Mouse (Mus musculus) WW6 (cell line): ENCODE results near the gene Capn7.
A peak's percentile ranks its signal among the peaks of the same experiment; 100 is the strongest.

Experiments used
- DNase-seq: peaks from one replicate; pipeline ENCODE4 v3.0.0-alpha.2; 2013; ENCODE audit warnings: low read depth, low spot score

Gene Capn7

DNA sequence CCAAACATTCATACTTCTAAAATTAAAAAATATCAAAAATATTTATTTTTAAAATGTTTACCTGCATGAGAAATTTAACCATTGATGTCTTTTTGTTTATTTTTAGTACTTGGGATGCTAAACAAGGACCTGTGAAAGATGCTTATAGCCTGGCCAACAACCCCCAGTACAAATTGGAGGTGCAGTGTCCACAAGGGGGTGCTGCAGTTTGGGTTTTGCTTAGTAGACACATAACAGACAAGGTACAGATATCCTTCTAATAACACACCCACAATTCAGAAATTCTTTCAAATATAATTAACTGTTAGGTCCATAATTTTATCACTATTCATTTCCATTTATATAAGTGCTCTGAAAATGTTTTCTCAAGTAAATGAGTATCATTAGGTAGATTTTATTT, 28.9 kb downstream of the Capn7 start:
- DNase-seq = peak; percentile 40

- DNase-seq = no peak
These were observed 31.5 kb downstream of the Capn7 start for GRCm38 (mm10) chr14:31367951-31368350.

DNA sequence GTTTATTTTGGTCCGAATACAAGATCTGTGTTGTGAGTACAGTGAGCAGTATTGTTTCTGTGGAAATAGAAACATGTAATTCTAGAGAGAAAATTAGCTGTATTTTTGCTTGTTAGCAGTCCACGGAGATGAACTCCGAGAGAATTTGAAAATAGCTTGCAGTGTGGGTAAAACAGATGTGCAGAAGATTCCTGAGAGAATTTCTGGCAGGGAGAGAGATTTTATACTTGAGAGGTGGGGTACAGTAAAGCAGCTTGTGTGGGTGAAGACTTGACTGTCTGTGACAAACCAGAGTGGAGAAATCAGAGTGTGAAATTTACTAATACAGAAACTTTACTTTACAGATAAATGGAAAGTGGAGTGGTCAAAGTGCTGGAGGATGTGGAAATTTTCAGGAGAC, 32.9 kb downstream of the Capn7 start:
- no peak for DNase-seq

DNA sequence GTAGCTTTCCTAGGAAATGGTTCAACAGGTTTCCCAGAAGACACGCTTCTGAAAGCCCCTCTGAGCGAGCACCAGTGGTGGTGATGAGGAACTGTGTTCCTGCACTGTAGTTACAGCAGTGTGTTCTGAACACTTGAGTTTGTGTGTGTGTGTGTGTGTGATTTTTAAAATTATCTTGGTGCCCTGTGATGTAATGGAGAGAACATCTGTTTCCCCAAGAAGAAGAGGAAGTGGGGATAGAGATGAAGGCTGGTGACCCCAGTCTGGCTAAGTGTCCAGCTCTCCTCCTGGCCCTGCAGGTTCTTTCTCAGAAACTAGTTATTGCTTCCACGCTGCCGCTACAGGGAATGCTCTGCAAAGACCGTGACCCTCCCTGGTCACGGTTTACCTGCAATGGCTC, 38.0 kb downstream of the Capn7 start:
- DNase-seq = no peak

DNA sequence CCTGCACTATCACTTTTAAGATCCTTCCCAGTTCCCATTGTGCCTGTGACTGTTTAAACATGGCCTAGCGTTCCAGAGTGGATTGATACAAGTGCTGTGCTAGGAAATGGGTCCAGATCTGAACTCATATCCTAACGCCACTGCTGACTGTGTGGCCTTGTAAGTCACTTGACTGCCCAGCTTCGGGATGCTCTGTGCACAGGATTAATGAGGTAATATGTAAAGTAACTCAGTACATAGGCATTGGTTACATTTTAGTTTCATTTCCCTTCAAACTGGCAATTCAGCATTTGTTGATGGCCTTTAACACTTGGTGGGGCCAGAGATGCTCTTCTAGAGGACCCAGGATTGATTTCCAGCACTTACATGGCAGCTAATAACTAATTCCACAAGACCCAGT, 39.9 kb downstream of the Capn7 start:
- no peak for DNase-seq

GRCm38 (mm10) chr14:31382276-31382675, 45.8 kb downstream of the Capn7 start:
- DNase-seq = no peak

DNA sequence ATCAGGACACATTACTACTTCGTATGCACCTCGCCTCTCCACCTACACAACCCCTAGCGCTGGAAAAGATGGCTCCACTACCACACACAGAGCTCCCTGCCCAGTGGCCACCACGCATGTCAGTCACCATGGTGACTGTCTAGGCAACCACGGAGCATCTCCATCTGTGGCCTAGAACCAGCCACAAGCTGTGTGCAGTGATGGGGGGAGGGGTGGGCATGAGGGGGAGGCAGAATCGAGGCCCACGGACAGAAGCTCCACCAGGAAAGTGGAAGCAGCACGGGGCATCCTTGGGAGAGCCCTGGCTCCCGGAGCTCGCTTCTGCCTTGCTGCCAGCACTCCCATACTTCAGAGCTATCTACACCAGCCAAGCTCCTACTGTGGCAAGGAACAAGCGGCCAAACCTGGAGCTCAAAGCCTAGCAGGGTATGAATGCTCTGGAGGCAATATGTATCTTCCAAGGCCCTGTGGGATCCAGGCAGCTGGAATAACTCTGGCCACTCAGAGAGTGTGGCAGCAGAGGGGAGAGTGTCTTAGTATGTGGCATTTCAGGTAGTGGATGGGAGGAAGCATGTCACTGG, 47.1 kb downstream of the Capn7 start:
- no peak for DNase-seq

DNA sequence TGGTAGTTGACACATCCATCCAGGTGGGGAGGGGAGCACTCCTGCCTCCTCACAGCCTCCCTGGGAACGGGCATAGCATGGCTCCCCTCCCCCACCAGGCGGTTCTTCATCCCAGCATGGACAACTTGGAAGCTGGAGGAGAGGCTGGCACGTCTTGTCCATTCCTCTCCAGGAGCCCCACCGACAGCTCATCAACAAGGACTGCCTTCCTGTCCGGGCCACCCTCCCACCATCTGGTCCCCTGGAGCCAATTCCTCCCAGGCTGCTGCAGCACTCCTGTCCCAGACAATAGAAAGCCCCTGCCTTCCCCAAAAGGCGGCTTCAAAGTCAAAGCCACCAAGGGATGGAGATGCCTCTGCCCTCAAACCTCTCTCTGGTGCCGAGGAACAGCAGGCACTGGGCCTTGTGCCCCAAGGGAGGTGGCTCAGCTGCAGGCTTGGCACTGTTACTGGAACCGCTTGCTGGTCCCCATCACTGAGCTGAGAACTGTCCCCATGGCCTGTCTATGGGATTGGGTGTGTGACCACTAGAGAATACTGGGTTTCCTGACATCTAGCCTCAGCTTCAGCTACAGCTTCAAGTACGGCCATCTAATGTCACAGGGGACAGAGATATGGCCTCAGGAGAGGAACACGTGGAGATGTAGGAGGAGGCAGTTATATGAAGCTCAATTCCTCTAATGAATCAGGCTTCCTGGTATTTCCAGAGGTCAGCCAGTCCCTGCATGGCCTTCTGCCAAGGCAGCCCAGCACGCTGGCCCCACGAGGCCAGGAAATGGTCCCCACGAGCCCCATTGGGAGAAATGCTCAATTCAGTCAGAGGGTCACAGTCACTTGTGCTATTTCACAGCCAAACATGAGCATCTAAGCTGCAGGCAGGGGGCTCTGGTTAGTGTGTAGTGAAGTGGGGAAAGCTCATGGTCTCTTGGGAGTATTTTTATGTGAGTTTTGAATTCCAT, 48.2 kb downstream of the Capn7 start:
- no peak for DNase-seq

- DNase-seq = no peak
These were observed 49.0 kb downstream of the Capn7 start for GRCm38 (mm10) chr14:31385406-31385805.

- DNase-seq = peak; percentile 18
These were observed 49.7 kb downstream of the Capn7 start for GRCm38 (mm10) chr14:31385977-31386697.

DNA sequence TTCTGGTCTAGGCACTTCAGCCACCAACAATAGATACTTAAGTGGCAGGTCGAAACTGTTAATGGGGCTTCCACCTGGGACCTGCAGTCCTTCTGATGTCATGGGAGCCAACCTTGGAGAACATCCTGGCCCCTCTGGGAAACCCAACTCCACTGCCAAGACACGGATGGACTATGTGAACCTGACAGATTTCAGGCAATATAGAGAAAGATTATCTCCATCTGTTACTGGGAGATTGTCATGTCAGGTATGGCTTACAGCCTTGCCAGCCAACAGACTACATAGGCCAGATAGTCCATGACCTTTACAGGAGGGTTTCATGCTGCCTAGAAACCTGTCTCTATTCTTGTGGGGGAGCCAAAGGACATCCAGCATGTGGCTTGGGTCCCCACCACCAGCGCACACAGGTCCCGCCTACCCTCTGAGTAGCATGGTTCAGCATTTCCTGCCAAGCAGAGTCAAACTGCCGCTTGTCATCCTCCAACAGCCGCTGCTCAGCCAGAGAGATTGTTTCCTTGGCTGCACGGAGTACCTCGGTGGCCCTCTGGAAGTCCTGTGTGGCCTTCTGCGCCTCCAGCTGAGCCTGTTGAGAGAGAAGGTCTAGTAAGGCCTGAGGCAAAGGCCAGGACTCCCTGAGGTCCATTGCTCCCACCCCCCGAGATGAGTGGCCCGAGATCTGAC, 51.0 kb downstream of the Capn7 start:
- DNase-seq = no peak

GRCm38 (mm10) chr14:31388086-31388872, 51.8 kb downstream of the Capn7 start:
- DNase-seq = no peak

- no peak for DNase-seq
These were observed 53.1 kb downstream of the Capn7 start for GRCm38 (mm10) chr14:31389421-31390147.

GRCm38 (mm10) chr14:31392300-31392699, 55.9 kb downstream of the Capn7 start:
- DNase-seq = no peak

- no peak for DNase-seq
These were observed 56.6 kb downstream of the Capn7 start for GRCm38 (mm10) chr14:31392873-31393545.

DNA sequence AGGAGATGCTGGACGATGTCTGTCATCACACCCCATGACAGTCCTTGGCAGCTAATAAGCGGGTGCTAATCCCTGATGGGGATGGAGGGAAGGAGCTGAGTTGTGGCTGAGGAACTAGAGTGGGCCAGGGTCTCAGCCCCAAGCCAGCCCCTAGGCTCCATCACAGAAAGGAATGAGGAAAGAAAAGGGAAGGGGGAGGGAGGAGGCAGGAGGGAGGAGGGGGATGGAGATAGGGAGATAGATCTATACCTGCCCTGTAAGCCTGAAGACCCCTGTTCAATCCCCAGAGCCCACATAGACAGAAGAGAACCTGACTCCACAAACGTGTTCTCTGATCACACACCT, 57.1 kb downstream of the Capn7 start:
- no peak for DNase-seq

- no peak for DNase-seq
These were observed 57.6 kb downstream of the Capn7 start for GRCm38 (mm10) chr14:31393936-31394630.

DNA sequence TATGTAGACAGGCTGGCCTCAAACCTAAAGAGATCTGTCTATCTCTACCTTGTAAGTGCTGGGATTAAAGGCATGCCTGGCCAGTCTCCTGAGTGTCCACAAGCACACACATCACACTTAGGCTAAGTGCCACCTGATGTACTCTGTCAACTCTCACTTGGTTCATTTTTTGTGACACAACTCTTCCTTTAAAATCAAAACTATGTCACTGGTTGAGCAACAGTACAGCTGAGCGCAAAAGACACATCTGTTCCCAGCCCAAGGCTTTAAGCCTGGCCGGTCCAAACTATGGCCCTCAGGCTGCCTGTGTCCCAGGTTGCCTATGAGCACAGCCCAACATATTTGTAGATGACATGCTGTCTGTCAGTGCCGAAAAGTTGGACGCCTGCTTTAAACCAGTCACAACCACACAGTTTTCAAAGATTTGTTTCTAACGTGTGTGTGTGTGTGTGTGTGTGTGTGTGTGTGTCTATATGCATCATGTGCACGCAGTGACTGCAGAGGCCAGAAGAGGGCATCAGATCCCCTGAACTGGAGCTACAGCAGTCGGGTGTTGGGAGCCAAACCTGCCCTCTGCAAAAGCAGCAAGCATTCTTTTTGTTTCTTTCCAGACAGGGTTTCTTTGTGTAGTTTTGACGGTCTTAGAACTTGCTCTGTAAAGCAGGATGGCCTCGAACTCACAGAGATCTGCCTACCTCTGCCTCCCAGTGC, 58.5 kb downstream of the Capn7 start:
- DNase-seq = no peak
